Mouse (Mus musculus) forebrain, embryonic 14.5 days (tissue): ENCODE measurements around the gene Gm21170. TPM values are rescaled to one million over a fixed set of nuclear protein-coding genes. Genes with fewer than 3 reads are reported as not detected.
"Not testable (repeated sequence)": the region's sequence is repeated elsewhere in the genome, so short reads cannot be mapped to it uniquely, and the experiment has no call there.

Source experiments
- ATAC-seq: fragments of 200-750 bp; cut with Nextera tagmentation; 2 replicates; pipeline ENCODE4 v1.8.0; 2017; ENCODE audit warnings: mild to moderate bottlenecking, moderate library complexity
- DNase-seq: peaks from one replicate; pipeline ENCODE4 v3.0.0-alpha.2; 2015; ENCODE audit warnings: low spot score
- H3K27ac ChIP-seq: fragments of 300-500 bp; sonication (generic); 2 replicates; pipeline ENCODE4 v1.5.1; 2014; ENCODE audit warnings: low read depth, mild to moderate bottlenecking, control low read depth, low read length, moderate library complexity
- H3K27me3 ChIP-seq: fragments of 300-500 bp; sonication (generic); replicated peaks from 2 replicates; pipeline ENCODE4 v1.6.1; 2014; ENCODE audit warnings: low read length, control low read depth, mixed read lengths; ENCODE audit not compliant: control insufficient read depth, insufficient read depth
- H3K36me3 ChIP-seq: fragments of 300-500 bp; sonication (generic); 2 replicates; pipeline ENCODE4 v1.6.1; 2014; ENCODE audit warnings: low read length, control low read depth; ENCODE audit not compliant: control insufficient read depth, insufficient read depth
- H3K4me1 ChIP-seq: fragments of 300-500 bp; sonication (generic); 2 replicates; pipeline ENCODE4 v1.6.1; 2014; ENCODE audit warnings: antibody characterized with exemption, low read length, control low read depth; ENCODE audit not compliant: control insufficient read depth, insufficient read depth
- H3K4me2 ChIP-seq: fragments of 300-500 bp; sonication (generic); 2 replicates; pipeline ENCODE4 v1.6.1; 2014; ENCODE audit warnings: mild to moderate bottlenecking, control low read depth, low read length
- H3K4me3 ChIP-seq: fragments of 300-500 bp; sonication (generic); 2 replicates; pipeline ENCODE4 v1.5.1; 2014; ENCODE audit warnings: low read depth, low read length, control low read depth
- H3K9ac ChIP-seq: fragments of 300-500 bp; sonication (generic); 2 replicates; pipeline ENCODE4 v1.6.1; 2014; ENCODE audit warnings: mild to moderate bottlenecking, low read length, control low read depth, moderate library complexity
- H3K9me3 ChIP-seq: fragments of 300-500 bp; sonication (generic); replicated peaks from 2 replicates; pipeline ENCODE4 v1.6.1; 2016; ENCODE audit warnings: low read length, control low read depth, mixed read lengths; ENCODE audit not compliant: control insufficient read depth
- WGBS: fragments of 180-500 bp; shearing (Covaris S2); extraction: QIAGEN DNeasy Blood & Tissue Kit; methylation state at CpG from one replicate; pipeline ENCODE4 v1.1.7; 2014; 5-methylcytosine and 5-hydroxymethylcytosine counted together
- polyA plus RNA-seq: library from polyadenylated mRNA; unstranded; fragments of >200 nt; fragmentation: Nextera tagmentation; extraction: Ambion mirVana; gene quantifications from 2 replicates; pipeline ENCODE4 v1.2.1, GENCODE M21; 2014

The Gm21170 gene
- polyA plus RNA-seq: not detected in 2 replicates

DNA sequence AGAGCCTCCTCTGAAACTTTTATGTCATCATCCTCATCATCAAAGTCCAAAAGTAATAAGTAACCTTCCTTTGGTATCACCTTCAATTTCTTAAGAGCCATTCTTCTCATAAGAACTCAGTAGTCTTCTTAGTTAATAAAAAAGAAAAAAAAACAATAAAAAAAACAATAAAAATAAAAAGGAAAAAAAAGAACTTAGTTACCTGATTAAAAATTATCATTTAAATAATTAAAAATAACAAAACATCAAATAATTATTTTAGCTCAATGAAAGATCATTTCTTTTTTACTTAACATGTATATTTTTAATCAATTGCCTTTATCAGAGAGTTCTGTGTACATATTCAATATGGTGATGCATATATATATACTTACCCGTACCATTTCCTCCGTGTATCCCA is at the start of gene Gm21170:
Gene Gm21170 (minus strand): TSS at position 101 of the 400 bp plus-strand sequence.
- H3K4me1 ChIP-seq, H3K27ac ChIP-seq, ATAC-seq, H3K4me3 ChIP-seq, H3K27me3 ChIP-seq, H3K9ac ChIP-seq, H3K4me2 ChIP-seq, H3K9me3 ChIP-seq, H3K36me3 ChIP-seq, DNase-seq: not testable (repeated sequence)
- WGBS: no CpG with 5 or more reads among the region's 2 CpGs

Other genes with a start within 250 kb of the Gm21170 start
- not detected in 2 replicates for gene Gm21256, start 240.1 kb downstream of the Gm21170 start, polyA plus RNA-seq